Mouse (Mus musculus): ENCODE measurements around the gene Trp53i13. TPM values are rescaled to one million over a fixed set of nuclear protein-coding genes. Genes with fewer than 3 reads are reported as not detected.

Gene Trp53i13
- polyA plus RNA-seq, 1 experiment: 20.1 TPM

DNA sequence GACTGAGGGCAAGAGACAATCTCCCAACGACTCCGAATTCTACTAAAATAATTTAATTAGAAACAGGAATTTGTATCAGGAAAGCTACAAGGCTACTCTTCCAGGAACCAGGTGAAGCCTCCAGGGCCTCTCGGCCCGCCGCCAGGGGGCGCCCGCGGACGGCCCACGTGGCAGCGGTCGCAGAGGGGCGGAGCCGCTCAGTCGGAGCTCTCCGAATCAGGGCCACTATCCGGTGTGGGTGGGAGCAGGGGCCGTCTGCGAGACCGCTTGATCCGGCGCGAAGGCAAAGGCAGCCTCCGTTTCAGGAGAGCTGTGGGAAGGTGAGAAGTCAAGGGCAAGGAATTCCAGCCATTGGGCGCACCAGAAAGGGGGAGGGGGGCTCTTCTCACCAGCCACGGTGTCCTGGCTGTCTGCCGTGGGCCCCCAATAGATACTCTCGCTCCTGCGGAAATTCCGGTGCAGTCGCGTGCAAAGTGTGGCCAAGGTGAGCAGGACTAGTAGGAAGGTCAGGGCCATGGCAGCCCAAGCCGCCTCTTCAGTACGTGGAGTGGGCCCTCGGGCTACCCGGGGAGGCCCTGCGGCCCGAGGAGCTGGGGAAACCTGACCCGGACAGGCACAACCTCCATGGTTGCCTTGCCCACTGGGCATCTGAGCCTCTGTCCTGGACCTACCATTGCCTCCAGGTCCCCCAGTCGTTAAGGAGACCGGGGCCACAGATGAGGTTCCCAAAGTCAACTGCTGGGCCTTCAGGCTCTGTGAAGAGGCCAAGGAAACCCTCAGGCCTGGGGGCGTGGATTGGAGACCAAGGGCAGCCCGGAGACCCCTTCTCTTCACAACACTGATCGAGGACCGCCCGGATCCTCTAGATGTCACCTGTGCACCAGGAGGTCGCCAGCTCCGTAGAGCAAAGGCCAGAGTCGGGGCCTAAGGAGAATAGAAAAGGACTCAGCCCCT lies 7.4 kb downstream of the Trp53i13 start:
- no peak for DNase-seq (ENCODE audit: low read depth)

DNA sequence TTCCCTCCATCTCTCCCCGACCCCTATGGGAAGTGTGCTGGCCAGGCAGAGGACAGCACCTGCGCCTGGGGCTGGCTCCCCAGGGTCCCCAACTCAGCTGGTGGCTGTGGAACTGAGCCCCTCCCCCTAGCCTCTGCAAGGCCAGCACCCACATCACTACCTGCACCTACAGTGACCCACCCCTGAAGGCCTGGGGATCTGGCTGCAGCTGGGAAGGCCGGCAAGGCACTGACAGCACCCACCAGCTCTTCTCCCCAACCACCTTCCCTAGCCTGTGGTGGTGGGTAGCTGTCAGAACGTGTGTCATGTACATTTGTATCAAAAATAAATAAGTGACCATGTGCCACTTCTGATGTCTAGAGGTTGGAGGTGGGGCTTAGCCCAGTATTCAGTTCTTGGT lies 8.4 kb downstream of the Trp53i13 start:
- no peak for DNase-seq (ENCODE audit: low read depth)

DNA sequence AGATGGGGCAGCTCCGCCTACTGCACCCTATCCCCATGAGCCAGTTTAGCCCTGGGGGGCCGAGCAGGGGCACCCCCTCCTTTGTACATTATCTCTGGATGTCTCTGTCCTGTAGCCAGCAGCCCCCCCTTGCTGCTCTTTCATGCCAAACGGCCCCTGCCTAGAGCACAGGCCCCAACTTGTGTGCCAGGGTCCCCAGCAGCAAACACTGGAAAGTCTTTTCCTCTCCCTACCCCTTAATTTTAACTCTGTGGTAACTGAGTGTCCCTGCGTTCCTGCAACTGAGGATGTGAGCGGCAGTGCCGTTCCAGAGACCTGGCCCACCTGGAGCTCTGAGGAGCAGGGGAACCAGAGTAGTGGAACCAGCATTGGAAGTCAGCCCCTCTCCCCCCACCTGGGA lies 8.8 kb downstream of the Trp53i13 start:
- no peak for DNase-seq (ENCODE audit: low read depth)

DNA sequence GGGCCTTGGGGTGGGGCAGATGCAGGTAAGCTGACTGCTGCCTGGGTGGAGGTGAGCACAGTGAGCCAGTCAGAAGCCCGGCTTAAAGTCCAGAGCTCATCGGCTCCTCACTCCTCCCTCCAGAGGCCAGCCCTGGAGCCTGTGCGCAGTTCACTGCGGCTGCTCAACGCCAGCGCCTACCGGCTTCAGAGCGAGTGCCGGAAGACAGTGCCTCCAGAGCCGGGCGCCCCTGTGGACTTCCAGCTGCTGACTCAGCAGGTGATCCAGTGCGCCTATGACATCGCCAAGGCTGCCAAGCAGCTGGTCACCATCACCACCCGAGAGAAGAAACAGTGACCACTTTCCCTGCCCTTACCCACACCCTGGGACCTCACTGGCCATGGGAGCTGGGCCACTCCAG lies 9.5 kb downstream of the Trp53i13 start:
- DNase-seq (ENCODE audit: low read depth): no peak

DNA sequence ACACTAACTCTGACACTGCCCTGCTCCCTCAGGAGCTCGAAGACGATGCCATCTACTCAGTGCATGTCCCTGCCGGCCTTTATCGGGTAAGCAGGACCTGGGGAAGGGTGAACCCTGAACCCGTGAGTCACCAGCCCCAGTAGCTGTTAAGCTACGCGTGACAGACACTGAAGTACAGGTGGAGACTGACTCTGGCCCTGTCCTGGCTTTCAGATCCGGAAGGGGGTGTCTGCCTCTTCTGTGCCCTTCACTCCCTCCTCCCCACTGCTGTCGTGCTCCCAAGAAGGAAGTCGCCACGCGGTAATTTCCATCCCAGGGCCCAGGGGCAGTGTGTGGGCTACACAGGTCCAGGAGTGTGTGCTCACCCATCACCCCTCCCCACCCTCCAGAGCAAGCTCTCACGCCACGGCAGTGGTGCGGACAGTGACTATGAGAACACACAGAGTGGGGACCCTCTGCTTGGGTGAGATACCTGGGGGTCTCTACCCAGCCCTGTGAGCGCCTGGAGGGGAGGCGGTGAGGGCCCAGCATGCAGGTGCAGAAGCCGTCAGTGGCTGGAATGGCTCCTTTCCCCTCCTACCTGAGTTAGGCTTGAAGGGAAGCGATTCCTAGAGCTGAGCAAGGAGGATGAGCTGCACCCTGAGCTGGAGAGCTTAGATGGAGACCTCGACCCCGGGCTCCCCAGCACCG lies 10.3 kb downstream of the Trp53i13 start:
- no peak for DNase-seq (ENCODE audit: low read depth)

DNA sequence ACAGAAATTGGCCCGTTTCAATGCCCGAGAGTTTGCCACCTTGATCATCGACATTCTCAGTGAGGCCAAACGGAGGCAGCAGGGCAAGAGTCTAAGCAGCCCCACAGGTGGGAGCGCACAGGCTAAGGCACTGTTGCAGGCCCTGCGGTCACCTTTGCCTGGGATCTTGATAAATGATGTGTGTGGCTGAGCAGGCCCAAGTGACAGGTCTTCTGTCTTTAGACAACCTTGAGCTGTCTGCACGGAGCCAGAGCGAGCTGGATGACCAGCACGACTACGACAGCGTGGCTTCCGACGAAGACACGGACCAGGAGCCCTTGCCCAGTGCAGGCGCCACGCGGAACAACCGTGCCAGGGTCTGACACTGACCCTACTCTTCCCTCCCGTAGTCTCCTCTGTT lies 11.4 kb downstream of the Trp53i13 start:
- no peak for DNase-seq (ENCODE audit: low read depth)

DNA sequence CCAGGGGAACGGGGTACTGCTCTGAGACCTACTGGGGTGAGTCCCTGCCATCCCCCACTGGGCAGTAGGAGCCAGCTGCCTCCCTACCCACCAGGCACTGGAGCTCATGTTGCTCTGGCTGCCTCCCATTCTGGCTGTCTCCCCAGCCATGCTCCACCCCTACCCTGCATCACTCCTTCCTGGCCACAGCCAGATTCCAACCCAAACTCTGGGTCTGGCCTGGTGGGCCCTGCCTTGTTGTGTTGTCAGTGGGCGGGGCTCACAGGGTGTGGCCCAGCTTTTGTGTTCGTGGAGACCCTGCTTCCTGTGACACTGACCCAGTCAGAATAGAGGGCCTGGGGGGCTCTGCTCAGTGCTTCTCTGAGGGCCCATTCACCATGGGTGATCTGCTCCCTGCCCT lies 12.3 kb downstream of the Trp53i13 start:
- no peak for DNase-seq (ENCODE audit: low read depth)

DNA sequence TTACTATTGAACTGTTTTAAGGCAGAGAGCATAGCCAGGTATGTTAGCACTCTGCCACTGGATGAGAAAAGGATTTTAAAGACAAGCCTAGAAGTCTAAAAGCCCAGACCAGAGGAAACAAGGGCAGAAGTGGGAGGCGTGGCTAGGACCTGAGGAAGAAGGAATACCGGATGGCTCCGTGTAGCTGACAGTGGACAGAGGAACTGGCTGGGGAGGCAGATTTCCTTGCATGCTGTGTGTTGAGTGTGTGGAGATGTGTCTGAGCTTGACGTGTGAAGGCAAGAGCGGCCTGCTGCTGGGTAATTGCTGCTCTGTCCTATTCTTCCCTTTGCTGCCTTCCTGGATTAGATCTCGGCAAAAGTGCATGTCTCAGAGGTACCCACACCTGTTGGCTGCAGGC lies 13.3 kb downstream of the Trp53i13 start:
- no peak for DNase-seq (ENCODE audit: low read depth)

DNA sequence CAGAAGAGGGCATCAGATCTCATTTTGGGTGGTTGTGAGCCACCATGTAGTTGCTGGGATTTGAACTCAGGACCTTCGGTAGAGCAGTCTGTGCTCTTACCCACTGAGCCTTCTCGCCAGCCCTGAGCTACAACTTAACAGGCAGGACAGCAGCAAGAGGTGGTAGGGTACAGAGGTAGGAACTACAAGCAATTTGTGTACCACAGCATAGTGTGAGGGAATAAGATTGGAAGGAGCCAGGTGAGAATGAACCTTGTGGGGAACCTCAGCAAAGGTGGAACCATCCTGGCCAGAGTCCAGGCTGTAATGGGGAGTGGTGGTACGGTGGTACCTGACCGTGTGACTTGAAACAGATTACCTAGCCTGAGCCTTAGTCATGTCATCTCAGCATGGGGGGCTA lies 13.8 kb downstream of the Trp53i13 start:
- DNase-seq (ENCODE audit: low read depth): no peak

DNA sequence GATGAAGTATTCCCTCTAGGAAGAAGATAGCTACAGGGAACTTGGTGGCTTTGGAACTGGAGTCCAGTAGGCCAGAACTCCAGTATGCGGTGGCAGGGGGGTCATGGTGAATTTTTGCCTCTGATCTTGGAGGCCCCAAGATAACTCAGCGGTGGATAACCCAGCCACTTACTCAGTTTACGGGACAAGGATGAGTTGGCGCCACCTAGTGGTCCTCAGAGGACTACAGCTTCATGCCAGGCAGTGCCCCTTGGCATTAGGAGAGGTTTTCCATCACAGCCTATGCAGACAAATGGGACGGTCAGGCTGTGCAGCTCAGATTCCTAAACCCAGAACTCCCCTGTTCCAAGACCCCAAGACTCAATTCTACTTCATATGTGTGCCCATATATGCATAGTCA lies 14.4 kb downstream of the Trp53i13 start:
- no peak for DNase-seq (ENCODE audit: low read depth)

DNA sequence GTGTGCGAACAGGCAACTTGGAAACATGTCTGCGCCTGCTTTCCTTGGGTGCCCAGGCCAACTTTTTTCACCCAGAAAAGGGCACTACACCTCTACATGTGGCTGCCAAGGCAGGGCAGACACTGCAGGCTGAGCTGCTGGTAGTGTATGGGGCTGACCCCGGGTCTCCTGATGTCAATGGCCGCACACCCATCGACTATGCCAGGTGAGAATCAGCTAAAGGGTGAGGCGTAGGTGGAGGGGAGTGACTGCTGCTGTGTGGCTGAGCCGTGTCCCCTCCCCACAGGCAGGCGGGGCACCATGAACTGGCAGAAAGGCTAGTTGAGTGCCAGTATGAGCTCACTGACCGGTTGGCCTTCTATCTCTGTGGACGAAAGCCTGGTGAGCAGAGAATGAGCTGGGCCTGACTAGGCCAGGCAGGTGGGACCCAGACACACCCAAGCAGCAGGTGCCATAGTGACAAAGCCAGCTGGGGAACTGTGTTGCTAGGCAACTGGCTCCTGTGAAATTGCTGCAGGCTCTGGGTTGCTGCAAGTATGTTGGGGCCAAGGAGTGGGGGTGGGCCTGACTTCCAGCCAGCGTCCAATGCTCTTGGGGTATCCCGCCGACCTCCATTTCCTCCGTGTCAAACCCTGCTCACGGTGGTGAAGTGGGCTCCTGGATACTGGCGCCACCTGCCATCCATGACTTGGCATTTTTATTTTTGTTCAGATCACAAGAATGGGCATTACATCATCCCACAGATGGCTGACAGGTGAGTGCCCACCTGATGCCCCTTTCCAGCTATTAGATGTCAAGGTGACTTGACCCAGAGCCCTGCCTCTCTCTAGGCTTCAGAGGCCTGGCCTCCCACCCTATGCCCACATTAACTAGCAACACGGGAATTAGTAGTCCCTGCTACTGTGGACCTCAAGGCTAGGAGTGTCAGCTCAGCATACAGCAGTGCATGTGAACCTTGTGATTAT lies 15.1 kb downstream of the Trp53i13 start:
- DNase-seq (ENCODE audit: low read depth): no peak

DNA sequence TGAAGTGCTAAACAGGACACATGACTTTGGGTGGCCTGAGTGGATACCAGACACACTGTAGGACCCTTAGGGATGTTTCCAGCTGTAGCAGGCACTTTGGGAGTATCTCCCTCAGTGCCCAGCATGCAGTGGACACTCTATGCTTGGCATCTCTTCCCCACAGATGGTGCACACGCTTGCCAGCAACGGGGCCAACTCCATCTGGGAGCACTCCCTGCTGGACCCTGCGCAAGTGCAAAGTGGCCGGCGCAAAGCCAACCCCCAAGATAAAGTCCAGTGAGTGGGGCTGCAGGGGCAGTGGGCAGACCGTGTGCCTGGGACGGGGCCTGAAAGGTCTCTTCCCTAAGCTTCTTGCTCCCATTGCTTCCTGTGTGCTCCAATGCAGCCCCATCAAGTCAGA lies 16.4 kb downstream of the Trp53i13 start:
- DNase-seq (ENCODE audit: low read depth): no peak

DNA sequence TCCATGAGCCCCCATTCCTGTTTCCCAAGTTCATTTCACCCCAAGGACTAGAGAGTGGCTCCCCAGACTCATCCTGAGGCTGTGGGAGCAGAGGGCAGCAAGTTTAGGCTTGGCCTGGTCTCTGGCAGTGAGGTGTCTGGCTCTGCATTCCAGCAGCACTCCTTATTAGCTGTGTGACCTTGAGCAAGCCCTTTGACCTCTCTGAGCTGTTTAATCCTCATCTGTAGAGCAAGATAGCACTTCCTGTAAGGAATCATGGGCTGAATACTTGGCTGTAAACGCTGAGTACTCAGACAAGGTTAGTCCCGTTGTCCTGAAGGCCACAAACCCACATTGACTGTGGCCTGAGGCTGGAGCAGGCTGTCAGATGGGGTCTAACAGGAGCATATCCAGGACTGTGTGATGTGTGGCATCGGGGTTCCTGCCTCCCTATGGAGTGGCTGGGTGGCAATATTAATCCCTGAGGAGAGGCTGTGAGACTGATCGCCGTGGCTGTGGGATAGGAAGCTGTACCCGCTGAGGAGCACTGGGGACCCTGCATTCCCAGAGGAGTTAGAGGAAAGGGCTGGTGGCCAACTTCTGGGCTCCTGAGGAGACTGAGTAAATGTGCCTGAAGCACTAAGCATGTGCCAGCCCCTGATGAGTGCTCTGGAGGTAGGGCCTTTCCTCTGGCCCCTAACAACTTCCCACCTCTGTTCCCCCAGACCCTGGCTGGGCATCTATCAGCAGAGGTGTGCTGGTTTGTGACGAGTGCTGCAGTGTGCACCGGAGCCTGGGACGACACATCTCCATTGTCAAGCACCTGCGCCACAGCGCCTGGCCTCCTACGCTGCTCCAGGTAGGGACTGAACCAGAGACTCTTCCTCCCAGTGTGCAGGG lies 17.3 kb downstream of the Trp53i13 start:
- DNase-seq (ENCODE audit: low read depth): no peak

DNA sequence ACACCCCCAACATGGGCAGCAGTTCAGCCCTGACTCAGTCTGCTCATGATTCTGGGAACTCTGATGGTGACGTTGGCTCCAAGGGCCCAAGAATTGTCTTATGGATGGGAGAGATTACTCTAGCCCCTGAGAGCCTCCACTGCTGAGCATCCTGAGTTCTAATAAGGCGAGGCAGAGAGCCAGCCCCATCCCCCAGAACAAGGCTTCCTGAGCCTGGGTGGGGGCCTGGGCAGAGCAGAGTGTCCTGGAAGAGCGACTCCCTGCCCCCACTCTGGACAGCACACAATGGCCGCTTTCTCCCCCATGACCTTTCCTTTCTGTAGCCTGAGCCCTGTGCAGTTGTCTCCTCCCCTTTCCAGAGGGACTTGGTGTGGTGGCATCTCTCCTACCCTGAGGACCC lies 17.9 kb downstream of the Trp53i13 start:
- no peak for DNase-seq (ENCODE audit: low read depth)

DNA sequence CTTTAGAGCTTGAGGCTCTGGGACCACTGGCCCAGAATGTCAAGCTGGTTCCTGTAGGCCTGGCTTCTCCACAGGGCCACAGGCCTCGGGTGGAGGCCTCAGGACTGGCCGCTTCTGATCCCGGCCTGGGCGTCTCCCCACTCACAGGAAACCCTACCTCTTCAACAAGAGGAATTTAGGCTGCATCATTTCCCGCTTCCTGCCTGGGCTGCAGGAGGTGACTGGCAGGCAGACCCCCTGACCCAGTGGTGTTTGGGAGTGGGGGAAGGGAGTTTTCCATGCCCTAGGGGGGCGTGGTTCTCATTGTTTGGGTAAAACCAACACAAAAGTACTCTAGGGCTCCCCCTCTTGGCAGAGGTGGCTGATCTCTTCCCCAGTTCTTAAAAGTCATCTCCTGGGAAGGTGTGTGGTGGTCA lies 18.4 kb downstream of the Trp53i13 start:
- no peak for DNase-seq (ENCODE audit: low read depth)

DNA sequence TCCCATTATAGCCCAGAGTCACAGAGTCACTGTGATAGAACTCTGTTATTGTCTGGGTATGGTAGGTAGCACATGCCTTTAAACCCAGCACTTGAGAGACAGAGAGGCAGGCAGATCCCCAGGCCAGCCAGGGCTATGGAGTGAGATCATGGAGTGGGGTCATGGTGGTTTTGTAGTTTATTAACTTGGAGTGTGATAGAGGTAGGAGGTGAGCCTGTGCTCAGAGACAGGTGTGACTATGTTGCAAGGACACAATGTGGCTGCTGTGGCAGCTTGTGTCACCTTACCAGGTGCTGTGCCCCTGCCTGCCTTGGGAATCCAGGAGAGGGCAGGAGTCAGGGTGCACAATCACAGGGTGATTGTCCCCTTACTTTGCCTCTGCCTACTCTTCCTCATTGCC lies 20.3 kb downstream of the Trp53i13 start:
- DNase-seq (ENCODE audit: low read depth): no peak

DNA sequence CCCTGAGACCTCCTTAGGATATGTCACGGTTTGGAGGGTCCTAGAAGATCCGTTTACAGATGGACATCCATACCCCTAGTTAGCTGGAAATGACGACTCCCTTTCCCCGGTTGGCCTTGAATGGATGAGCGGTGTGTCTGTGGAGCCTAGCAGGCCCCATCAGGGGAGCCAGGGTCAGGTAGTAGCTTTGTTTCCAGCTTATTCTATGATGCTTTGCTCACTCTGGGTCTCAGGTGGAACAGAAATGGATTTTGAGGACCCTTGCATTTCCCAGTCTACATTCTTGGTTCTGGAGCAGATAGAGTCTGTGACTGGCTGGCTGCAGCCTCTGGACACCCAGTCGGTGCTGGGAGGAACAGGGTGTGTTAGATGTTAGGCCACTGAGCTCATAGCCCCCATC lies 21.0 kb downstream of the Trp53i13 start:
- no peak for DNase-seq (ENCODE audit: low read depth)

DNA sequence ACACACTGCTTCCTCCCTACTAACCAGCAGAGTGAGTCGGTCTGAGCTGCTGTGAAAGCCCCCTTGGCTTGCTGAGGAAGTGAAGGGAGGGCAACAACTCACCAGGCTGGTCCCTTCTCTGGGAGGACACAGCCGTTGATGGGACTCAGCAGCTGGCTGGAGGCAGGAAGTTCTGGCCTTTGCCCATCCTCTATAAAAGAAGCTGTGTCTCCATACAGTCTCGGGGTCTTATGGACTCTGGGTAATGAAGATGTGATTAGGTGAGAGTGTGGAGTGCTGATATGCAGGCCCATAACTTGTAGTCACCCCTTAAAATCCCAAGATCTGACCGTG lies 21.5 kb downstream of the Trp53i13 start:
- DNase-seq (ENCODE audit: low read depth): no peak

DNA sequence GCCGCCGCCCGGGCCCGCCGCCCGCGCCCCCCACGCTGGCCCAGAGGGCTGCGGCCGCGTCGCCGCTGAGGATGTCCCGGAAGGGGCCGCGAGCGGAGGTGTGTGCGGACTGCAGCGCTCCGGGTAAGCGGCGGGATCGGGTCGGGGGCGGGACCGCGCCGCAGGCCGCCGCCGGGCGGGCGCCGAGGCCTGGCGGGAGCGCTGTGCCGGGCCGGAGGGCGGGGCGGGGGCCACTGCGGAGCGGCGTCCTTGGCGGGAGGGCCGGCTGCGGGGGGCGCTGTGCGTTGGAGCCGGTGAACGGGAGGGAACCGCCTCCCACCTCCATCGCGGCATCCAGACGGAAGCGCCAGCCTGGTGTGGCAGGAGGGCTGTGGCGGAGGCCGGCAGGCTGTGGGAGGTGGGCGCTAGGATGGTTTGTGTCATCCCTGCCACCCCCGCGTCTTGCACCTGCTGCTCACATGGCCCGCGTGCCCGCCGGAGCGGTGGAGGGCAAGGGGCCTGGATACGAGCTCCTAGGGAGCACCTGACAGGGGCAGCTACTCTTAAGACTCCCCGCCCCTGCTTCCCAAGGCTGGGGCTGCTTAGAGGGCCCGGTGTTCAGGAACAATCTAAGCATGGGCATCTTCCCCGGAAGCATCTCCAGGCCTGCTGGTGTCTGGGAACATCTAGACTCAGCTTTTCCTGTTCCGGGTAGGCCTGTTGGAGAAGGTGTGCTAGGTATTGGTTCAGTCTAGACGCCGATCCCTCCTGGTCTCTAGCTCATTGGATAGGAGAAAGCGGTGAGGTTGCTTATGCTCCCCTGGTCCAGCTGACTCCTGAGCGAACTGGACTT lies 22.1 kb downstream of the Trp53i13 start, which contains the start of gene Git1:
TSS of gene Git1 (plus strand) at position 51 of the 832 bp plus-strand sequence.
- DNase-seq (ENCODE audit: low read depth): no peak

DNA sequence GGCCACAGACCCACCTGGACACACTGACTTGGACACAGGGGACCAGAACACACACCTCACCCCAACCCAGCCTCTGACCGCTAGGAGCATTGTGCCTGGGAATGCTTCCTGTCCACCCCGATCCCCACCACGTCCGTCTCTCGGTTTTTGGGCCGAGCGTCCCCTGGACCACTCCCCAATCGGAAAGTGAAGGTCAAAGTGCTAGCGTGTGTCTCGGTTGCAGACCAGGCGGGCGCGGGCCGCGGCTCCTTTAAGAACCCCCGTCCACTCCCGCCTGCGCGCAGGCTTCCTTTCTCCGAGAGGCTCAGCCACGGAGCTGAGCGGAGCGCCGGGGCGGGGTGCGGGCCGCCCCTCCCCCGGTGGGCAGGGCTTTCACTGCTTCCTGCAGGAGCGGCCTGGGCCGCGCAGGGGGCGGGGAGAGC lies 22.9 kb downstream of the Trp53i13 start:
- DNase-seq (ENCODE audit: low read depth): no peak
